Mouse (Mus musculus): ENCODE data around the gene Tmc8.

DNA sequence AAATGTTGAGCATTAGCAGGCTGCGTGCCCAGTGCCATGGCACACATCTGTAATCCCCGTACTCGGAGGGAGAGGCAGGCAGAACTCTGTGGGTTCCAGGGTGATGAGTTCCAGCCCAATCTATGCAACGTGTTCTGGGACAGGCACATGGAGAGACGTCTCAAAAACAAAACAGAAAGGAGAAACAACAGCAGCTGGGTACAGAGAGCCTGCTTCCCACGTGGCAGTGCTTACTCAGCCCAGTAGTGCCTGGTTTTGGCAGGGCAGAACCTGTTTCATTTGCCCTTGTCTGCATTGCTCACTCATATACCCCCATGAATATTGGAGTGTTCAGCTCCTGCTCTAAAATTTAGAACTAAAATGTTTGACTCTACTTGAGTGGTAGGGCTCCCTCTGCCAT is 30.3 kb upstream of the Tmc8 start:
- no peak for TF ChIP-seq GATA1 (IDR thresholded peaks at IDR 0.05; ENCODE audit: low read length)
- TF ChIP-seq TAL1 (IDR thresholded peaks at IDR 0.05; ENCODE audit: low read length) = no peak

Data from erythroblast, embryonic 14.5 days (primary cell).